Mouse (Mus musculus): ENCODE data around the gene Gm20388.

- no peak for TF ChIP-seq EP300 (optimal IDR thresholded peaks at IDR 0.05)
- no peak for TF ChIP-seq CTCF (IDR thresholded peaks at IDR 0.05; ENCODE audit: low read depth)
Observed at GRCm38 (mm10) chr8:121588750-121589149, 1678.1 kb downstream of the Gm20388 start.
